Mouse (Mus musculus) small intestine, adult 2 months (tissue): ENCODE data around the gene Sirt7. TPM values are rescaled to one million over a fixed set of nuclear protein-coding genes. Genes with fewer than 3 reads are reported as not detected.
A peak's percentile ranks its signal among the peaks of the same experiment; 100 is the strongest.

ENCODE experiments used
- H3K27ac ChIP-seq: fragments of 200-500 bp; 2 replicates; pipeline ENCODE4 v1.5.1; 2012; ENCODE audit warnings: low read depth, low read length, control low read depth, inconsistent platforms; ENCODE audit not compliant: insufficient read depth
- H3K27me3 ChIP-seq: fragments of 200-500 bp; 2 replicates; pipeline ENCODE4 v1.6.1; 2012; ENCODE audit warnings: mild to moderate bottlenecking, moderate library complexity, low read length, inconsistent platforms; ENCODE audit not compliant: control insufficient read depth, insufficient read depth
- H3K36me3 ChIP-seq: fragments of 200-500 bp; 2 replicates; pipeline ENCODE4 v1.6.1; 2012; ENCODE audit warnings: mild to moderate bottlenecking, low read length, control low read depth, inconsistent platforms; ENCODE audit not compliant: control insufficient read depth, insufficient read depth
- H3K4me1 ChIP-seq: fragments of 200-500 bp; 2 replicates; pipeline ENCODE4 v1.6.1; 2012; ENCODE audit warnings: low read length, inconsistent platforms, mixed read lengths; ENCODE audit not compliant: control insufficient read depth, insufficient read depth, insufficient read length
- H3K4me3 ChIP-seq: fragments of 200-500 bp; 2 replicates; pipeline ENCODE4 v1.5.1; 2012; ENCODE audit warnings: low read depth, mild to moderate bottlenecking, control low read depth, inconsistent platforms, low read length, moderate library complexity
- CTCF ChIP-seq: fragments of 200-500 bp; IDR thresholded peaks from 2 replicates; pipeline ENCODE4 v1.5.1; 2012; ENCODE audit warnings: low read depth, mild to moderate bottlenecking, control low read depth, inconsistent platforms, low read length, moderate library complexity, mixed read lengths; ENCODE audit not compliant: insufficient replicate concordance, insufficient read length; ENCODE audit errors: extremely low read depth
- POLR2A ChIP-seq: fragments of 200-500 bp; IDR thresholded peaks from 2 replicates; pipeline ENCODE4 v1.6.1; 2012; ENCODE audit warnings: low read depth, mild to moderate bottlenecking, control low read depth, inconsistent platforms, low read length, moderate library complexity
- WGBS: fragments of 180-500 bp; shearing (Covaris S2); methylation state at CpG from one replicate; pipeline ENCODE4 v1.1.7; 2018; 5-methylcytosine and 5-hydroxymethylcytosine counted together
- polyA plus RNA-seq: library from polyadenylated mRNA; depleted of rRNA; stranded (reverse); fragments of >200 nt; gene quantifications from 2 replicates; pipeline ENCODE4 v1.2.3, GENCODE M21; 2012

Gene Sirt7
- polyA plus RNA-seq, 1 experiment = 147 TPM

DNA sequence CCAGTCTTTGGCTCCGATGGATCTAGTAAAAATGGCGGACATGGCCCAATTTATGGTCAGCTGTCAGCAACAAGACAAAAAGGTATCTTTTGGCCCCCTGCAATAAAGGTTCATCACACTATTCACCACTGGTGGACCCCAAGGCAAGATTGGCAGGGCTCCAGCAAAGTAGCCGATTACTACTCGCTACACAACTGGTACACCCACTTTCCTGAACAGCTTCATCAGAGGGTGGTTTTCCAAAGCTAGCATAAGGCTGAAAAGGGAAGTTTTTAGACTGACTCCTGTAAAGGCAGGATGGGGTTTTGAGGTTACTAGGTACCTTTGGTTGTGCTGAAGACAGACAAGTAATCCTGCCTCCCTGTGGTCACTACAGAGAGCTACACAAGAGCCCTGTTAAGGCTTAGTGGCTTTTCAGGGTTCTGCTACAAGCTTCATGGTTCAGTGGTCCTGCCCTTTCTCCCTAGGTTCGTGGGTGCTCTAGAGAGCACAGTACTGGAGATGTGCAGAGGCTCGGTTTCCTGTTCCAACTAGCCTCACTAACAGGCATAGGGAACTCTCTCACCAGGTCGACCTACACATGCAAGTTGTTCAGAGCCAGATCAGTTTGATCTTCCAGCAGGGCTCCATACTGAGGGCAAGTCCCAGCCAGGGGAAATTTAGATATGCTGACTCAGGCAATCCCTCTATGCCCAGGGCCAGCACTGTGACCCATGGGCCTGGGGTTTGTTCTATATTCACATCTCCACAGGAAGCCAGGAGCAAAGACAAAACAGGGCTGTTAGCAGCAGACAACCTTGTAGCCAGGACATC, 47.6 kb downstream of the Sirt7 start:
- Histone ChIP-seq H3K36me3 (peaks cover 26% of the 10 kb centered on the region), H3K27me3 (no peaks in the 10 kb centered on the region), H3K4me1 (peaks cover 41% of the 10 kb centered on the region), H3K4me3 (peak overlapping the region; percentile 35), H3K27ac (peak overlapping the region; percentile 93)
- WGBS = 46% methylated on average over 7 of the region's 7 CpGs
- TF ChIP-seq POLR2A (0 out of 2 replicates have a peak, but pooled peaks have one; percentile 8), CTCF (no peak)

DNA sequence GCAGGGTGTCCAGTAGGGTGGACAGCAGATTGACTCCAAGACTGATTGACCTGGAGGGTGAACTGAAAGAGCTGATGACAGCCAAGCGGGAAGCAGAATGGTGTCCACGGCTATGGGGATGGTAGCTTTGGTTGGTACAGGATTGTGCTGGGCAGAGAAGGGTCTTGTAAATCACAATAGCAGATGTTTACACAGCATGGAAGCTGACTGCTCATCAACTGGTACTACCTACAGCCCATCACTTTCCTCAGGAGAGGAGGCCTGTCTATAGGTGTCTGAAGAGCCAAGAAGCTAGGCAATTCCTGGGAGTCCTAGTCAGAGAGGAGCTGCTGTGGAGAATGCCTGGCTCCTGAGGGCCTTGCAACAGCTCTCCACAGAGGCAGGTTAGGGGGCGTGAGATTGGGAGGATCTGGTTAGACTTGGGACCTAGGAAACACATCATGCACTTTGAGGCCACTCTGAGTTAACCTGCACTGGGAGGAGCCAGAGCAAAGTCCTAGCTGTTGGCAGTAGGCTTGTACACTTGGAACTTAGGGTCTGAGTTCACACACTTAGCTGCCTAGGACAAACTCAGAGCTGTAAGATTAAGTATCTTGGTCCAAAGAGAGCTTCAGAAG, 48.6 kb downstream of the Sirt7 start:
- Histone ChIP-seq H3K27me3 (no peaks in the 10 kb centered on the region), H3K4me1 (peaks cover 35% of the 10 kb centered on the region), H3K4me3 (no peak overlapping the region; the same call in 1 of the 2 replicates), H3K36me3 (peaks cover 27% of the 10 kb centered on the region), H3K27ac (peak overlapping the region; percentile 94)
- whole genome bisulfite sequencing = 53% methylated on average over 3 of the region's 3 CpGs
- TF ChIP-seq POLR2A (peak; percentile 72; the same call in 1 of the 2 replicates), CTCF (no peak)

DNA sequence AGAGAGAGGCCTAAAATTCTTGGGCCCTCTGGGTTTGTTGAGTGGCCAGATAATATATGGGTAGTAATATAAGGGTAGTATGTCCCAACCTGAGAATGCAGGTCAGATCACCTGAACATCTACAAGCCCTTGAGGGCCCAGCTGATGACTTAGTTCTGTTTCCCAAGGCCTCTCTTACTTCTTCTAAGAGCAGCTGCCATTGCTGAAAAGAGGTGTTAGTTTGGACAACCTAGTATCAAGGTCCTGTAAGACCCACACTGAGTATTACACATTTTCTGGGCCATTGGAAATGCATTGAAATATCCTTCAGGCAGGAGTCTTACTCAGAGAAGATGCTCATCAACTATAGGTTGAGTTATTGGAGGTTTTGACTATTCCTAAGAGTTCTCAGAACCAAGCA, 49.1 kb downstream of the Sirt7 start:
- H3K4me3 ChIP-seq = no peak overlapping the region
- no peaks in the 10 kb centered on the region for H3K27me3 ChIP-seq
- peak overlapping the region; percentile 94 for H3K27ac ChIP-seq
- peaks cover 32% of the 10 kb centered on the region for H3K36me3 ChIP-seq
- no peak for TF ChIP-seq CTCF
- no peak for TF ChIP-seq POLR2A
- H3K4me1 ChIP-seq = peaks cover 35% of the 10 kb centered on the region

DNA sequence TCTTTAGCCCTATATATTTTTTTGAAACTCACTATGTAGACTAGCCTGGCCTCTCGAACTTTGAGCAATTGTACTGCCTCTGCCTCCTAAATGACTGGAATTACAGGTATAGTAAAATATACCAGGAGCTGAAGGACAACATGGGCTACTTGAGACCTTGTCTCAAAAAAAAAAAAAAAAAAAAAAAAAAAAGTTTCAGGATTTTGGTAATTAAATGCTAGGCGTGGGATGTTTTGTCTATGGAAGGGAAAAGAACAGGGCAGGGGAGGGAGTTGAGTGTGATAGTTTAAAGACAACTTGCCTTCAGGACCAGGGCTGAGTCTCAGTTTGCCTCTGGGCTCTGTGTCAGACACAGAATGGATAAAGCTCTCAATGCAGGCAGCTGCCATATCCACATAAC, 50.0 kb downstream of the Sirt7 start:
- H3K4me3 ChIP-seq = no peak overlapping the region
- peaks cover 37% of the 10 kb centered on the region for H3K4me1 ChIP-seq
- H3K36me3 ChIP-seq = peaks cover 41% of the 10 kb centered on the region
- H3K27ac ChIP-seq = no peak overlapping the region
- WGBS = 89% methylated on average over 2 of the region's 2 CpGs
- no peaks in the 10 kb centered on the region for H3K27me3 ChIP-seq
- TF ChIP-seq POLR2A = no peak
- TF ChIP-seq CTCF = no peak

DNA sequence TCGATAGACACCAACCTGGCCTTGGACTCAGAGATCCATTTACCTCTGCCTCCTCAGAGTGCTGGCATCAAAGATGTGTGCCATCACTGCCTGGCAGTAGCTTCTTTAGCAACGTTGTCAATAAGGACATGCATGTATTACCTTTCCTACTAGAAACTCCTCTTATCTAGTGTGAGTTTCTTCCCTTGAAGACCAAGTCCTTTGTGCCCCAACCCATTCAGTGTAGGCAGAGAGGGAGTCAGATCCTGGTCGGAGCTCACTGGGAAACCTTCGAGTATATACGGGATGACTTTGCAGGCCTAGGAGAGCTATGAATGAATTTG, 50.8 kb downstream of the Sirt7 start:
- 31% methylated on average over 5 of the region's 5 CpGs for WGBS
- Histone ChIP-seq H3K36me3 (peaks cover 37% of the 10 kb centered on the region), H3K4me3 (no peak overlapping the region; the same call in 1 of the 2 replicates), H3K4me1 (peaks cover 34% of the 10 kb centered on the region), H3K27me3 (no peaks in the 10 kb centered on the region), H3K27ac (peak overlapping the region; percentile 10; the same call in 1 of the 2 replicates)
- TF ChIP-seq POLR2A = no peak
- TF ChIP-seq CTCF = no peak

DNA sequence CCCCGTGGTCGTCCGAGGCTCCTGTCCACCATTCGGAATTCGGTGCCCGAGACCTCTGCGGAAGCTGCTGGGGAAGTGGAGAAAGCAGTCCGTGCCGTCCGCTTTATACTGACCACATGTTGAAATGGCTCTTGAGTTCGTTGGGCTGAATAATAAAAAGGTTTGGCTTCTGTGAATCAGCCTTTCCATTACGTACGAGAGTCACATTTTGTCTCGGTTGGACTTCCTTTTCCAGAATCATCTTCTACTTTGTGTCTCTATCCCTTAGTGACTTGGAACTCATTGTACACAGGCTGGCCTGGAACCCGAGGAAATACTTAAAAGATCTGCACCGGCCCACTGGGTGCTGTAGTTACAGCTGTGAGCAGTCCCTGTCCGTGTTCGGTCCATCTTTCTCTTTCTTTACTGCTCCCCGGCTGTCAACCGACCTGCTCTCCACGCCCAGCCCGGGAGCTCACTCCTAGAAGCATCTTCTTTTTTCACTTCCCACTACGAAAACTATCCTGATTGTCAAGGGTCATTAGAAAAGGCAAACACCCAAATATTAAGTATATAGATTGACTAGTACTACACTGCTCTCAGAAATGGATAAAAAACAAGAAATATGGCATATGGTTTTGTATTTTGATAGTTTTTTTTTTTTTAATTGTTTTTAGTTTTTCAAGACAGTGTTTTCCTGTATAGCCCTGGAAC, 51.3 kb downstream of the Sirt7 start:
- H3K4me3 ChIP-seq = peak overlapping the region; percentile 74
- whole genome bisulfite sequencing = under 1% methylated on average over 23 of the region's 23 CpGs
- peak overlapping the region; percentile 92 for H3K27ac ChIP-seq
- no peak for TF ChIP-seq CTCF
- TF ChIP-seq POLR2A = no peak
- no peaks in the 10 kb centered on the region for H3K27me3 ChIP-seq
- peaks cover 29% of the 10 kb centered on the region for H3K4me1 ChIP-seq
- peaks cover 34% of the 10 kb centered on the region for H3K36me3 ChIP-seq
